Mouse (Mus musculus): ENCODE measurements around the gene Ace.

DNA sequence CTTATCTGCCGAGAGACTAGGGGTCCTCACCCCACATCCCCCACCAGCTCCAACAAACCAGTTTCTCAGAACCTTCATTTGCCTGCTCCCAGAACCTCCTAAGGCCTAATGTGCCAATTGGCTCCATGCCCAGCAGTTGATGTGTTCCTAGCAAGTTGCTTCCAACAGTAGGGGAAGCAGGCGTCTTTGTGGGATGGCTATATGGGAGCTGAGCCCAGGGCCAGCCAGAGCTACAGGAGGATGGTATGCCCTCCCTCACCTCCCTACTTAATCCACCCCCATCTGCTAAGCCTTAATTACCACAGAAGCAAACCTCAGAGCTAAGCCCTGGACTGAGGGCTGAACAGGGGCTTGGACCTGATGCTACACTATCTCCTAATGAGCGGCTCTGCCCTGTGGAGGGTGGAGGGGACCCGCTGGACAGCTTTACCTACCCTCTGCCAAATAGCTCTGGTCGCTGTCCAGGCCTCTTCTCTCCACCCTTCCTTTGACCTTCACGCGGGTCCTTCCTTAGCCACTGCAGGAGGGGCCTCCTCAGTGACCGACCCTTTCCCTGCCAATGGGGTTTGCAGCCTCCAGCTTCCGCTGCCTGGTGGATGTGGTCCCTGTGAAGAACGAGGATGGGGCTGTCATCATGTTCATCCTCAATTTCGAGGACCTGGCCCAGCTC lies 45.9 kb downstream of the Ace start:
- TF ChIP-seq CTCF (IDR thresholded peaks at IDR 0.05; ENCODE audit: borderline replicate concordance, extremely low read depth, insufficient read depth, insufficient read length) (no peak), POLR2A (IDR thresholded peaks at IDR 0.05; ENCODE audit: borderline replicate concordance, extremely low read depth, insufficient read depth, insufficient read length, poor library complexity, severe bottlenecking) (no peak)
